Mouse (Mus musculus): ENCODE data around the gene Tbx10. TPM values are rescaled to one million over a fixed set of nuclear protein-coding genes. Genes with fewer than 3 reads are reported as not detected.
A peak's percentile ranks its signal among the peaks of the same experiment; 100 is the strongest.
"Not testable (repeated sequence)": the region's sequence is repeated elsewhere in the genome, so short reads cannot be mapped to it uniquely, and the experiment has no call there.

Gene Tbx10
- not detected for total RNA-seq (2021)
- long read RNA-seq: 0 reads

DNA sequence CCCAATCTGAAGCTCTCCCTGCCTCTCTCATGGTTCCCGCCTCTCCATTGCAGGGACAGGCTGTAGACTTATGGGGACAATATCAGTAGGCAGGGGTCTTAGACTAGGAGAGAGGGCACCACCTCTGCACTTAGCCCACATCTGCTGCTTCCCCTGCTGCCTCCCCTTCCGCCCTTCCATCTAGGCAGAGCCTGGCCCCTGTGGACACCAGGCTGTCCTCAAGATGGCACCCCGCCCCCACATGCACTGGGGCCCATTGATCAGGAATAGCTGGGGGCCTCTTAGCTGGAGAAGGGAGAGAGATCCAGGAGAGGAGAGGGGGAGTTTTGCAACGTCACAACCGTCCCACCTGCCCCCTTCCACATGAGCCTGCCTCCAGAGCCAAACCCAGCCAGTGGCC, at the start of gene Tbx10:
Gene Tbx10, plus strand, starts transcription at position 337 of the 400 bp plus-strand sequence.
- no peak for DNase-seq (ENCODE audit: low spot score in 2 of 2)

DNA sequence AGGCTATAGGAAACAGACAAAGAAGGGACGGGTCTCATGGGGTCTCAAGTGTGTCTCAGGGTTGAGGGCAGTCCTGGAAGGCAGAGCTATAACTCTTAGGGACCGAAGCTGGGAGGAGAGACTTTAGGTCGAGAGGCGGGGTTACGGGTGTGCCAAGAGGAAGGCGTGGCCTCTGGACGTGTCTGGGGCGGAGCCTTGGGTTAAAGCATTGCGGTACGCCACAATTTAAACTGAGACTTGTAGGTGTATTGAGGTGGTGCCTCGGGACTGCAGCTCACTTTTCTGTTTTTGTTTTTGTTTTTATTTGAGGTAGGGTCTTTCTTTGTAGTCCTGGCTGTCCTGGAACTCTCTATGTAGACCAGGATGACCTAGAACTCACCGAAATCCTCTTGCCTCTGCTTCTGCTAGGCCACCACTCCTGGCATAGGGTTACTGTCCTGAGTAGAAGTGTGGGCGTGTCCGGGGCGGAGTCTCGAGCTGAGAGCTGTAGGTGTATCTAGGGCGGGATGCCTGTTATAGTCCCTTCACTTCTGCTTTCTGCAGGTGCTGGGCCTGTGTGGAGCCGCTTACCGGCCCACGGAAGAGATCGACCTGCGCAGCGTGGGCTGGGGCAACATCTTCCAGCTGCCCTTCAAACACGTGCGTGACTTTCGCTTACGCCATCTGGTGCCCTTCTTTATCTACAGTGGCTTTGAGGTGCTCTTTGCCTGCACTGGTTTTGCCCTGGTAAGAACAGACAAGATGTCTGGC, 49.4 kb upstream of the Tbx10 start:
- DNase-seq (ENCODE audit: low spot score in 2 of 2): no peak

DNA sequence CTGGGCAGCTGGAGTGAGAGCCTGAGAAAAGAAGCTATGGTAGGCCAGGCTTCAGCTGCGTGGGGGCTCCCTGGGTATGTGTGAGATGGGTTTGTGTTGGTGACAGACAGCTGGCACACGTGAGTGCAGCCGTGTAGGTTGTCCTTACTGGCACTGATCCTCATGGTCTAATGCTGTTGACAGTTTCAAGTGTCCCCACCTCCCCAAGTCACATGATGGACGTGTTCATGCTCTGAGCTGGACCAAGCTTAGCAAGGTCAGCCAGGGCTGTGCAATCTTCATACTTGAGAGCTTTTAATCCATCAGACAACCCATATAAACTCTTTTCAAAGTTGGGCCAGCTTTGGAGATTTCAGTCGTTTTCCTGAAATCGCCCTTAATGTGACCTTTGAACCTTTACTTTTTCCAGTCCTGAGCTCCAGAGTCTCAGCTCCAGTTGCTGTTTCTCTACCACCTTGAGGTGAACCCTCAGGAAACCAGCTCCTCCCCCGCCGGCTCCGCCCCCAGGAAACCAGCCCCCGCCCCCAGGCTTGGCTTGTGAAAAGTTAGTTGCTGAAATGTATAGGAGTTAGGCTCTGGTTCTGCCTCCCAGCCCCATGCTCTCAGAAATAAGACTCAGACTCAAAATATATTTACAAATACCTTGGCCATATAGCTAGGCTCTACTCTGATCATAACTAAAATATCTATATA, 46.5 kb upstream of the Tbx10 start:
- no peak for DNase-seq (ENCODE audit: low spot score in 2 of 2)

DNA sequence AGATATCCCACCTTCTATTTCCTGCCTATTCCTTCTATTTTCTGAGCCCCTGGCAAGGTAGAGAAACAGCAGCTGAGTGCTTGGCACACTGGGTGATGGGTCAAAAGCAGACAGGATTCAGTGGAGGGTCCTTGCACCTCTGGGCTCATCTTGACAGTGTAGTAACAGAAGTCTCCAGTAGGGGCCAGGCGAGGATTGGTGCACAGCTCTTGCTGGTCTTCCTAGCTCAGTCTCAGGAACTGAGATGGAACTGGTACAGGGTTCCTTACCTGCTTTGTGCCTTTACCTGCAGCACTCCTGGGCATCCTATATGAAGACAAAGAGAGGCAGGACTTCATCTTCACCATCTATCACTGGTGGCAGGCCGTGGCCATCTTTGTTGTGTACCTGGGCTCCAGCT, 45.8 kb upstream of the Tbx10 start:
- DNase-seq (ENCODE audit: low spot score in 2 of 2): peak; percentile 35 to 79

DNA sequence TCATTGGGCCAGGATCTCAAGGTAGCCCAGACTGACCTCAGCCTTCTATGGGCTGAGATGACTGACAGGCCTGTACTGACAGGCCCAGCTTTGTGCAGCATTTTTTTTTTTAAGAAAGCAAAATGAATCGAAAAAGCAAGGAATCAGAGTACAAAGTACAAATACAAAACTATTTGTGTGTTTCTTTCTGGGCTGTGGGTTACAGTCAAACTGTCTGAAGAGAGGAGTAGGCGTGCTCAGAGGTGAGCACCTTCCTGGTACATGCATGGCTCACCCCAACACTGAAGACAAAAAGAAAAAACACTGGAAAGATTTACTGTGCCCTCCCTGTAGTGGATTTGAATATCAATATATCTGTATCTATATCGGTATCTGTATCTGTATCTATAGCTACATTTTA, 44.7 kb upstream of the Tbx10 start:
- DNase-seq (ENCODE audit: low spot score in 2 of 2): no peak

DNA sequence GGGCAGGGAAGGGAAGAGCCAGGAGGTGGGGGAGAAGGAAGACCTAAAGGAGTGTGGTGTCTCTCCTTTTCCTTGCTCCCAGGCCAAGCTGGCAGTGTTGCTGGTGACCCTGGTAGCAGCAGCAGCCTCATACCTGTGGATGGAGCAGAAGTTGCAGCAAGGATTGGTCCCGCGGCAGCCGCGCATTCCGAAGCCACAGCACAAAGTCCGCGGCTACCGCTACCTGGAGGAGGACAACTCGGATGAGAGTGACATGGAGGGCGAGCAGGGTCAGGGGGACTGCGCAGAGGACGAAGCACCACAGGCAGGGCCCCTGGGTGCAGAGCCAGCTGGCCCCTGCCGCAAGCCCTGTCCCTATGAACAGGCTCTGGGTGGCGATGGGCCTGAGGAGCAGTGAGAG, 44.0 kb upstream of the Tbx10 start:
- no peak for DNase-seq (ENCODE audit: low spot score in 2 of 2)

DNA sequence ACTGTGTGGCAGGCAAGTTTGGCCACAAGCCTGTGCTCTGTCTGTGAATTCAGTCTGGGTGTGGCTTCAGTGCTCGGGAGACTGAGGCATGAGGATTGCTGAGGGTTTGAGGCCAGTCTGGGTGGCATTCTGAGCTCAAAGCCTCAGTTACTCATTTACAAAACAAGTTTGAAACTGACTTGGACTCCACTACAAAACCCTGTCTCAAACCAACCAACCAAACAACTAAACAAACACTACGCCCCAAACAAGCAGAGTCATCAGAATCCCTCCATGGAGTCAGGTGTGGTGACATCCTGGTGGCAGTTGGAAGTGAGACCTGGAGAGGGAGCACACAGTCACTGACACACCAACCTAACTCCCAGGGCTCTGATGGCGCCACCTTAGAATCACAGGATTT, 42.2 kb upstream of the Tbx10 start:
- DNase-seq (ENCODE audit: low spot score in 2 of 2): no peak

DNA sequence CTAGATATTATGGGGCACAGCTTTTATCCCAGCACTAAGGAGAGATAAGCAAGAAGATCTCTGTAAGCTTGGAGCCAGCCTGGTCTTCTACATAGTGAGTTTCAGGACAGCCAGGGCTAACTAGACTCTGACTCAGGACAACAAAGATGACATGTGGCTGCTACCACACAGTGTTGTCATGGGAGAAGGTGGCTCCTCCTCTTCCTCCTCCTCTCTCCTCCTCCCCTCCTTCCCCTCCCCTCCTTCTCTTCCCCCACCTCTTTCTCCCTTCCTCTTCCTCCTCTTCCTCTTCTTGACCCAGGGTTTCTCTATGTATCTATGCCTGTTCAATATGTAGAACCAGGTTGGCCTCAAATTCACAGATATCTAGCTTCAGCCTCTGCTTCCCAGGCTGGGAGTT, 41.1 kb upstream of the Tbx10 start:
- DNase-seq (ENCODE audit: low spot score in 2 of 2): no peak

DNA sequence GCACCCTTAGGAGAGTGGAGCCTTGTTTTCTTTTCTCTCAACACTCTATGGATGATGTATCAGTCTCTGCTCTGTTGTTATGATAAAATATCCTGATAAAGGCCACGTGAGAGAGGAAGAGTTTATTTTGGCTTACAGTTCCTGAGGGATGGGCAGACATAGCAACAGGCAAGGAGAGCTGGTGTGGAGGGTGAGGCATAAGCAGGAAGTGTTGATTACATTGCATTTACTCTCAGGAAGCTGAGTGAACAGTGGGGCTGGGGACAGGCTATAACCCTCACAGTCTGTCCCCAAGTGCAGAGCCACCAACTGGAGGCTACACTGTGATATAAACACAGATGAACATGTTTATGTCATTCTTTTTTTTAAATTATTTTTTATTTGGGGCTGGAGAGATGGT, 40.5 kb upstream of the Tbx10 start:
- no peak for DNase-seq (ENCODE audit: low spot score in 2 of 2)

DNA sequence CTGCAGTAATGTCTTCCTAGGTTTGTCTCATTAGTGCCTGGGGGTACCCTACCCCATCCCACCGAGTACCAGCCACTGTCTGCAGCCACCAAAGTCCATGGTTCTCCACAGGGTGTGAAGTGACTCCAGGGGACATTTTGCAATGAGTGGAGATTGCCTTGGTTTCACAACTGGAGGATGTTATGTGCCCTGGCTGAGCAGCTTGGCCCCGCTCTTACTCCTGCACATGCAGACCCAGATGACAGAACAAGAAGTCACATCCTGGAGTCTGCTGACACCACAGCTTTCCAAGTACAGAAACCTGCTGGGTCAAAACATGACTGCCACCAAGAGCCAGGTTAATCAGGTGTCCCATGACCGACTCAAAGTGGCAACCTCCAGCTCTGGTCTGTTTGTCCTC, 37.5 kb upstream of the Tbx10 start:
- no peak for DNase-seq (ENCODE audit: low spot score in 2 of 2)

DNA sequence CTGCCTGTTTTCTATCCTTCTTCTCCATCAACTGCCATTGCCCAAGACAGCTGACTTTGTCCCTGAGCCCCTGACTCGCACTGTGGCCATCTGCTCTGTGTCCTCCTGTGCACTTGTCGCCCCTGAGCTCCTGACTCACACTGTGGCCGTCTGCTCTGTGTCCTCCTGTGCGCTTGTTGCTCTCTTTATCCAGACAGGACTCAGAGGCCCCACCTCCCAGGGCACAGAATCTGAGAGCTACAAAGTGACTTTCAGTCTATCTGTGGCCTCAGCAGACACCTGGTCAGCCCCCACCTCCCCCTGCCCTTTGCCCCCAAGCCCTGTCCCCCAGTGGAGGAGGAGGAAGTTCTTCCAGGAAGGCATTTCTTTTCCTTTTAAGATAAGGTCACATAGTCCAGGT, 36.7 kb upstream of the Tbx10 start:
- no peak for DNase-seq (ENCODE audit: low spot score in 2 of 2)

DNA sequence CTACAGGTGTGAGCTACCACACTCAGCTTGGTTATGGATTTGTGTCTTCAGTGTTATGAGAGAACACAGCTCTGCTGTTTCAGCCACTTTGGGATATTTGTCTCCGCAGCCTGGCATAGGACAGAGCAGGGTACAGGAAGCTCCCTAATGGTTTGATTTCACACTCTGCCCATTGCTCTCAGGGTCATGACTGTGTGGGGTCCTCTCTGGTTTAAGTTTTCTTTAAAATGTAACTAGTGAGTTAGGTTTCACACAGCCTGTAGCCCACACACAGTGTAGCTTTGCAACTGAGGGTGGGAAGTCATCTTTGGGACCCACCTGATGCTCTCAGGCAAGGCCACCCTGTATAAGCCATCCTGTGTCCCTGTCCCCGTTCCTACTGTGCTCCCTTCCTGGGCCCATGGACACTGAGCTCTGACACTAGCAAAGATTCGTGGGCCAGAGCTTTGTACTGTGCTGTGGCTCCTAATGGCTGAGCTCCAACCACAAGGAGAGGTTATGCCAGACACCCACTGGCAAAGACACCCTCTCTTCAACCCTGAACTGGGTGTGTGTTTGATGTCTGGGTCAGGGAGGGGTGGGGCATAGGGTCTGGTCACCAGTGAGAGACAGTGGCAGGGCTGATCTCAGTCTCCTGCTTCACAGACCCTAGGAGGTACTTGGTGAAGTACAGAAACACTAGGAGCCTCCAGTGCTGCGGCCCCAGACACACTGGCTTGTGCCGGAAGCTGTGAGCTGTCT, 35.1 kb upstream of the Tbx10 start:
- DNase-seq (ENCODE audit: low spot score in 2 of 2): not testable (repeated sequence)

DNA sequence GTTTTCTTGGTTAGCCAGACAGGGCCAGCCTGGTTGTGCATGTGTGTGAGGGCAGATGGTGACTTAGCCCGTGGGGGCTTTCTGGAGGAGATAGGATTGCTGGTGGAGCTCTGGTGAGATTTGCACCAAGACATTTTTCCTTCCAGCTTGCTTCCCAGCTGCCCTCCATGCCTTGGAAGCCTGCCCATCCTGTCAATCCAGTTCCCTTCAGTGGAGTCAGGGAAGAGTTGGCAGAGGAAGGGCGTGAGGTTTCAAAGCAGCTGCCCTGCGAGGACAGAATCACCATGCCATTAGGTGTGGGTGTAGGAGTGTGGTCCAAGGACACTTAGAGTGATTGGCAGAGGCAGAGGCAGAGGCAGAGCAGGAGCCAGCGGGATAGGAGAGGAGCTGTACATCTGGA, 34.1 kb upstream of the Tbx10 start, which contains the start of gene Aldh3b3:
Gene Aldh3b3, plus strand, starts transcription at position 176 of the 400 bp plus-strand sequence.
- peak in 1 of 2 experiments; percentile 19 for DNase-seq (ENCODE audit: low spot score in 2 of 2)

DNA sequence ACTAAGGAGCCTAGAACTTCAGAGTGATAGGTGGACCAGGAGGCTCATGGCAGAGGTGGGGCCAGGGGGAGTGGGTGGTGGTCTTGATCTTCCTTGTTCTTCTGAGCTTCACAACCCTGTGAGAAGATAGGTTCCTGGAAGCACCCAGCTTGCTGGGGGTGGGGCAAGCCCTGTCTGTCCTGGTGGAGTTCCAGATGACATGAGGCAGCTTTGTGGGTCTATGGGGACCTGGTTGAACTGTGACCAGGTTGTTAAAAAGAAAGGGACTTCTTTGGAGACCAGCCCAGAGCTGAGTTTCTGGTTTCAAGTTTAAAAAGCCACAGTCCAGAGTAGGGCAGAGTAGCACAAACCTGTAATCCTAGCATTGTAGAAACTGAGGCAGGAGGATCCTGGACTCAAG, 33.5 kb upstream of the Tbx10 start:
- DNase-seq (ENCODE audit: low spot score in 2 of 2): no peak

DNA sequence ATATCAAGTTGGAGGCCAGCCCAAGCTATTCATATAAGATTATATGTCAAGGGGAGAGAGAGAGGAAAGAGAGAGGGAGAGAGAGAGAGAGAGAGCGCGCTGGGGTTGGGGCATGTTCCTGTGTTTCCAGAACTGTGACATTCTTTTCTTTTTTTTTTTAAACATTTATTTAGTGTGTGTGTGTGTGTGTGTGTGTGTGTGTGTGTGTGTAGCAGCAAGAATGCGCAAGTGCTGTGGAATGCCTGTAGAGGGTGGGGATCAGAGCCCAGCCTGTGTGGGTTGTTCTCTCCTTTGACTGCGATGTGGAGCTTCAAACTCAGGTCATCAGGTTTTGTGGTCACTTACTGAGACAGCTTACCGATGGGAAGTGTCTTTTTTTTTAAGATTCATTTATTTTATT, 32.3 kb upstream of the Tbx10 start:
- no peak for DNase-seq (ENCODE audit: low spot score in 2 of 2)

DNA sequence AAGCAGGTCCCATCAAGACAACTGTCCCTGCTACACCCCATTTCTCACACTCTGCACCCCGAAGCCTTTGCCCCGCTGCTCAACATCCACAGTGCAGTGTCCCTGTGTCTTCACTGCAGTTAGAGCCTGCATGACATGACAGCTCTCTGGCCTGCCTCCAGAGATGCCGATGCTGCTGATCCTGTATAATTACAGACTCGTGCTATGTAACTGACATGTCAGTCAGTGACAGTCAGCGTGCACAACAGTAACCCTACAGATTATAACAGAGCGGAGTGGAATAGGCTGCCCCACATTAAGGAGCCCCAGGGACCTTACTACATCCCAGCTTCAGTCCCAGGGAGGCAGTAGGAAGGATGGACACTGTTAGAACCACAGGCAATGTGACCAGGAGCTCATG, 30.7 kb upstream of the Tbx10 start:
- not testable (repeated sequence) for DNase-seq (ENCODE audit: low spot score in 2 of 2)

DNA sequence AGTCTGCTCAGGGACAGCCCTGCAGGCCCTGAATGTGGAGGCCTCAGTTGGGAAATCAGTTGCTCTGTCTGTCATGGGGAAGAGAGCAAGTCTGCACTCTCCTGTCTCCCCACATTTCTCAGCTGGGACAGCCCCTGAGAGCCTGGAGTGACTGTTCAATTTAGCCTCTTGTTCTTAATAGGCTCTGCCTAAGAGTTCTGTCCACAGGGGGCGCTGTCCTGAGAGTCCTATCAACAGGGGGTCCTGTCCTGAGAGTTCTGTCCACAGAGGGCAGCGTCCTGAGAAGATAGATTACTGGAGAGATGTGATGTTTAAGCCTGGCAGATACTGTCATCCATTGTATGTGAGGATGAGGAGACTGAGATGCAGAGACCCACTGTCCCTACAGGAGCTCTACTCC, 30.1 kb upstream of the Tbx10 start:
- no peak for DNase-seq (ENCODE audit: low spot score in 2 of 2)

DNA sequence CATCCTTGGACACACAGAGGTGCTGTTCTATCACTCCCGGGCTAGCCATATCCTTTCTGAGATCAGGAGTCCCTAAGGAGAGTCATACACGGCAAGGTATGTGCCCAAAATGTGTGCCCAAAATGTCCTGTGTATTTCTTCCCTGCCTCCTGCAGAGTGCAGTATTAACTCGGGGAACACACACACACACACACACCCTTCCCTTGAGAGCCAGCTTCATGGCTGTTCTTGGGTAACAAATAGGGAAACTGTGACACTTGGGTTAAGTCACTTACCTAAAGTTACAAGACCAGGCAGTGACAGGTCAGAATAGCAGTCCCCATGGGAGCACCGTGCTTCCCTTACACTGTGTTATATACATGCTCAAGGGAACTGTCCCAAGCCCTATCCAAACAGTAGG, 28.5 kb upstream of the Tbx10 start:
- no peak for DNase-seq (ENCODE audit: low spot score in 2 of 2)

DNA sequence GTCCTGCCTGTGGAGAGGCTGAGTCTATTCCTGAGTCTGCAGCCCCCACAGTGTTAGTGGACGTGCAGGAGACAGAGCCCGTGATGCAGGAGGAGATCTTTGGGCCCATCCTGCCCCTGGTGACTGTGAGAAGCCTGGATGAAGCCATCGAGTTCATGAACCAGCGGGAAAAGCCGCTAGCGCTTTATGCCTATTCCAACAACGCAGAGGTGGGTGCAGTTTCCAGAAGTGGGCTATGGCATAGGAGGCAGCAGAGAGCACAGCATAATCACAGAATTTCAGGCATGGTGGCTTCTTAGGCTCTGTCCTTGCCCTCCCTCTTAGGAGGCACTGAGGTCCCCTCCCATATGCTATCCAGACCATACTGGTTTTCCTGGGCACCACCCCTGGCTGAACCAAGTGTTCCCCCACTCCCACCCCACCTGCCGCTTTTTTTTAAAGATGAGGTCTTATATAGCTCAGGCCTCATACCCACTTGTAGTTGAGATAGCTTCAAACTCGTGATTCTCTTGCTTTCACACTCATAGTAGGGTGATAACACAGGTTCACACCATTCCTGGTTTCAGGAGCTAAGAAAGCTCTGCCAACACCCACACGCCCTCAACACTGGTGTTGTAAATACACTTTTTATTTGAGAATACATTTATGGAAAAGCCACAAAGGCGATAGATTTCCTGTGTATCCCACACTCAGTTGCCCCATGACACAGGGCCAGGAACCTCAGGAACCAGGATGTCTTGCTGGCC, 26.0 kb upstream of the Tbx10 start:
- no peak for DNase-seq (ENCODE audit: low spot score in 2 of 2)

DNA sequence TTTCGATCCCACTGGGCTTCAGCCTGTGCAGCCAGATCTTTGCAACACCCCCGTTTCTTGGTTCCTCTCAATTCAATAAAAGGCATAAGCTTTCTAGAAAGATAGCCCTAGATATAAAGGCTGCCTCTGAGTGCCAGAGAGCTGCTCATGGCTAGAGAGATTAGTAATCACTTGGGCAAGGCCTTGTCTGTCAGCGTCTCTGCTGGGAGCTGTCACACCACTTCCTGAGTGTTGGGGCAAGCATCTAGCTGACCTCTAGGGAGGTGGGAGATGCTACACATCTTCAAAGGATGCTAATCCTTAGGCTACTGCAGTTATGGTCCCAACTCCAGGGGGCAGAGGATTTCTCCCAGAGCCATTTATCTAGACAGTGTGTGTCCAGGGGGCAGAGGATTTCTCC, 25.3 kb upstream of the Tbx10 start:
- DNase-seq (ENCODE audit: low spot score in 2 of 2): no peak

DNA sequence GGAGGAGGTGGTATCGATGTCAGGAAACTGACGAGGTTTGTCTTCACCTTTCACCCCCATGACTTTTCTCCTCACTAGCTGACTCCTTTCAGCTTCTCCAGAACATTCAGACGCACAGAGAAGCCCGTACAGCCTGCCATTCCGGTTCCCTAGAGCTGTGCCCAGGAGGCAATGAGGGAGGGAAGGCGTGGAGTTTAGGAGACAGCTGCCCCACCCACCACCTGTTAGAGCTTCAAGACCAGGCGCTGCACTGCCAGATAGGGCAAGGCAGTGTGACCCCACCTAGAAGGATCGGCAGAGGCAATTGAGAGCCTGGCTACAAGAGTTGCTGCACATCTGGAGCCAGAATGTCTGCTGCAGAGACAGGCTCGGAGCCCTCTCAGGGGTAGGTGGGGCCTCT, 20.3 kb upstream of the Tbx10 start, which contains the start of gene Aldh3b2:
Gene Aldh3b2, plus strand, starts transcription at position 100 of the 400 bp plus-strand sequence.
- DNase-seq (ENCODE audit: low spot score in 2 of 2): no peak
